Mouse (Mus musculus): ENCODE measurements around the gene Bod1l. TPM values are rescaled to one million over a fixed set of nuclear protein-coding genes. Genes with fewer than 3 reads are reported as not detected.

The Bod1l gene
- 4.0 and 5.4 TPM in 2 replicates for polyA plus RNA-seq (2012; rRNA removed)

GRCm38 (mm10) chr5:41844147-41844529 is at the start of gene Bod1l:
Bod1l (minus strand) TSS chr5:41844315.

GRCm38 (mm10) chr5:41763731-41764721 is 80.1 kb downstream of the Bod1l start, which contains the start of gene Nkx3-2:
Nkx3-2 (minus strand) TSS chr5:41764501.

Other genes with a start within 250 kb of the Bod1l start
- gene Rab28, start 136.2 kb downstream of the Bod1l start, polyA plus RNA-seq (2012; rRNA removed), result 30.8 and 38.8 TPM in 2 replicates
- gene Nkx3-2, start 79.8 kb downstream of the Bod1l start, polyA plus RNA-seq (2012; rRNA removed), result 13.9 and 14.0 TPM in 2 replicates
- not detected in 2 replicates for gene Gm16223, start 223.6 kb upstream of the Bod1l start, polyA plus RNA-seq (2012; rRNA removed)

All from colon, adult 2 months (tissue).